Mouse (Mus musculus) neural tube, embryonic 11.5 days (tissue): ENCODE data around the gene Usp21. TPM values are rescaled to one million over a fixed set of nuclear protein-coding genes. Genes with fewer than 3 reads are reported as not detected.
"Not testable (repeated sequence)": the region's sequence is repeated elsewhere in the genome, so short reads cannot be mapped to it uniquely, and the experiment has no call there.

Experiments used
- ATAC-seq: fragments of 200-750 bp; cut with Nextera tagmentation; 2 replicates; pipeline ENCODE4 v1.8.0; 2017; ENCODE audit warnings: moderate number of reproducible peaks, mild to moderate bottlenecking, moderate TSS enrichment, moderate library complexity; ENCODE audit not compliant: insufficient read depth, low FRiP score, low TSS enrichment
- DNase-seq: peaks from one replicate; pipeline ENCODE4 v3.0.0-alpha.2; 2015; ENCODE audit warnings: low spot score
- H3K27ac ChIP-seq: fragments of 300-500 bp; sonication (generic); 2 replicates; pipeline ENCODE4 v1.5.1; 2014; ENCODE audit warnings: low read depth, mild to moderate bottlenecking, low read length
- H3K27me3 ChIP-seq: fragments of 300-500 bp; sonication (generic); 2 replicates; pipeline ENCODE4 v1.6.1; 2014; ENCODE audit warnings: mild to moderate bottlenecking, low read length, mixed read lengths; ENCODE audit not compliant: control insufficient read depth, insufficient read depth
- H3K36me3 ChIP-seq: fragments of 300-500 bp; sonication (generic); 2 replicates; pipeline ENCODE4 v1.6.1; 2014; ENCODE audit warnings: mild to moderate bottlenecking, low read length, moderate library complexity, mixed read lengths; ENCODE audit not compliant: control insufficient read depth, insufficient read depth
- H3K4me1 ChIP-seq: fragments of 300-500 bp; sonication (generic); 2 replicates; pipeline ENCODE4 v1.6.1; 2014; ENCODE audit warnings: low read length, mixed read lengths; ENCODE audit not compliant: control insufficient read depth, insufficient read depth
- H3K4me2 ChIP-seq: fragments of 300-500 bp; sonication (generic); 2 replicates; pipeline ENCODE4 v1.6.1; 2014; ENCODE audit warnings: low read depth, mild to moderate bottlenecking, moderate library complexity
- H3K4me3 ChIP-seq: fragments of 300-500 bp; sonication (generic); 2 replicates; pipeline ENCODE4 v1.5.1; 2014; ENCODE audit warnings: low read depth, low read length
- H3K9ac ChIP-seq: fragments of 300-500 bp; sonication (generic); 2 replicates; pipeline ENCODE4 v1.6.1; 2014; ENCODE audit warnings: mild to moderate bottlenecking, low read length
- H3K9me3 ChIP-seq: fragments of 300-500 bp; sonication (generic); 2 replicates; pipeline ENCODE4 v1.6.1; 2016; ENCODE audit warnings: low read length; ENCODE audit not compliant: control insufficient read depth
- WGBS: fragments of 180-500 bp; shearing (Covaris S2); extraction: QIAGEN DNeasy Blood & Tissue Kit; methylation state at CpG from one replicate; pipeline ENCODE4 v1.1.7; 2014; 5-methylcytosine and 5-hydroxymethylcytosine counted together
- polyA plus RNA-seq: library from polyadenylated mRNA; unstranded; fragments of >200 nt; fragmentation: Nextera tagmentation; extraction: Ambion mirVana; gene quantifications from 2 replicates; pipeline ENCODE4 v1.2.1, GENCODE M21; 2014

The Usp21 gene
- polyA plus RNA-seq, result 90.3 and 104 TPM in 2 replicates

DNA sequence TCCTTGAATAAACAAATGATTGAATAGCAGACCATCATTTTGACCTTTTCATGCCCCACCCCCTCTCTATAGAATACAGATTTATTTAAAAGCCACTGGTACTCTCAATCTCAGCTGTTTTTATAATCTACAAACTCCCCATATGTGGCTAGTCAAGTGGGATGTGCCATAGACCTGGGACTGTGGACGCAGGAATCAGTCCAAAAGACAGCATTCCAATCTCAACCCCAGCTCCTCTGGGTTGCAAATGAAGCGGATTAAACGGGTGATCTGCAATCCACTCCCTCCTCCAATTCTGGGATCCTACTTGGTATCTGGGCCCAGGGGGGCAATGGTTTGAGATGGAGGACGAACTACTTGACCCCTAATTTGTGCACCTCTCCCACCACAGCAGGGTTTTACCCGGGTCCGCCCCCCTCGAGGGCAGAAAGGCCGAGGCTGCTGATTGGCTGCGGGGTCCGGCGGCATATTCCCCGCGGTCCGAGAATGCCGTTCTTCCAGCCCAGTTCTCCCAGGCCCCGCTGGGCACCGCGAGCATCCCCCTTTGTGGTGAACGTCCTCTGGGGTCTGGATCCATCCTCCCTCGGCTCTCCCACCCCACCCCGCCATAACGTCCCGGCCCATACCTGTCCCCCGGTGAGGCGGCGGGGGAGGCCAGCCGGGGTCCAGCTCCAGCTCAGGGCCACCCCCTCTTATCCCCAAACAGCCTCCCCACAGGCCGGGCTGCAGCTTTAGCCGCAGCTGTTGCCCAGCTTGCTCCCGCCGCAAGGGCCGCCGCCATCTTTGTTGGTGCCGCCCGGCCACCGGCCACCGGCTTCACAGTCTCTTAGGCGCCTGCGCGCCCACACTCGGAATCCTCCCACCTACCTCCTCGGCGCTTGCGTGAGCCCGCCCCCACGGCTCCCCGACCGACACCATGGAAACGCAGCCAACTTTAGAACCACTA is at the start of gene Usp21:
Gene Usp21 (minus strand): TSS at position 856 of the 946 bp plus-strand sequence.
- WGBS, result 1% methylated on average over 49 of the region's 49 CpGs
- Histone ChIP-seq H3K27me3 (no peaks in the 10 kb centered on the region), H3K9ac (peak within 1 kb of the TSS; percentile 95), H3K4me1 (peaks cover 4% of the 10 kb centered on the region; the same call in 1 of the 2 replicates), H3K4me2 (peak within 1 kb of the TSS; percentile 68), H3K27ac (peak within 1 kb of the TSS; percentile 92), H3K36me3 (peaks cover 7% of the 10 kb centered on the region), H3K9me3 (no peaks in the 10 kb centered on the region), H3K4me3 (peak within 1 kb of the TSS; percentile 84)
- ATAC-seq (peak; percentile 94), DNase-seq (peak; percentile 93)

DNA sequence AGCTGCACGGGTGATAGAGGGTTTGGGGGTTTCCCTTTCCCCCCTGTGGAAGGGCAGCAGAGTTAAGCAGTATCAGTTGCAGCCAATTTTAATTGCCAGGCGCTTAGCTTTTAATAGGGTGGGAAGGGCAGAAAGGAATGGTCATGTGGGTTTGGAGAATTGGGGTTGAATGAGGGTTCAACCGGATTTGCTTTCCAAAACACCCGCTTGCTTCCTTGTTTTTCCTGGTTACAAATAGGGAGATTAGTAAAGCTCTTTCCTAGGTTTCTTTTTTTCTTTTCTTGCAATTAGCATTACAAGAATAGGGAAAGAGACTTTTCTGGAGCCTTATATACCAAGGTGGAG is 42.4 kb upstream of the Usp21 start:
- WGBS, result 0% methylated on average over 4 of the region's 4 CpGs
- Histone ChIP-seq H3K9ac (peak overlapping the region; percentile 92), H3K4me3 (peak overlapping the region; percentile 75), H3K36me3 (no peaks in the 10 kb centered on the region), H3K27me3 (no peaks in the 10 kb centered on the region), H3K4me2 (peak overlapping the region; percentile 83), H3K9me3 (no peaks in the 10 kb centered on the region), H3K27ac (peak overlapping the region; percentile 96), H3K4me1 (peaks cover 10% of the 10 kb centered on the region)
- ATAC-seq (no peak), DNase-seq (no peak)

GRCm38 (mm10) chr1:171329433-171330215 is 41.8 kb upstream of the Usp21 start:
- Histone ChIP-seq H3K27ac (peak overlapping the region; percentile 96), H3K9me3 (no peaks in the 10 kb centered on the region), H3K4me3 (peak overlapping the region; percentile 75), H3K27me3 (no peaks in the 10 kb centered on the region), H3K36me3 (no peaks in the 10 kb centered on the region), H3K9ac (peak overlapping the region; percentile 92), H3K4me2 (peak overlapping the region; percentile 83), H3K4me1 (peaks cover 10% of the 10 kb centered on the region)
- peak; percentile 89 for ATAC-seq
- peak; percentile 91 for DNase-seq
- WGBS, result 0% methylated on average over 29 of the region's 61 CpGs

- WGBS, result under 1% methylated on average over 46 of the region's 48 CpGs
- peak within 1 kb of the TSS; percentile 83 for H3K4me2 ChIP-seq
- peaks cover 10% of the 10 kb centered on the region for H3K4me1 ChIP-seq
- peak within 1 kb of the TSS; percentile 92 for H3K9ac ChIP-seq
- no peaks in the 10 kb centered on the region for H3K9me3 ChIP-seq
- no peaks in the 10 kb centered on the region for H3K27me3 ChIP-seq
- ATAC-seq, result peak; percentile 93
- DNase-seq, result peak; percentile 92
- peak within 1 kb of the TSS; percentile 96 for H3K27ac ChIP-seq
- peak within 1 kb of the TSS; percentile 75 for H3K4me3 ChIP-seq
- H3K36me3 ChIP-seq, result no peaks in the 10 kb centered on the region
Measured at GRCm38 (mm10) chr1:171328839-171329432, 41.1 kb upstream of the Usp21 start, which contains the start of gene Dedd. Gene Dedd (plus strand): TSS chr1:171329145.

DNA sequence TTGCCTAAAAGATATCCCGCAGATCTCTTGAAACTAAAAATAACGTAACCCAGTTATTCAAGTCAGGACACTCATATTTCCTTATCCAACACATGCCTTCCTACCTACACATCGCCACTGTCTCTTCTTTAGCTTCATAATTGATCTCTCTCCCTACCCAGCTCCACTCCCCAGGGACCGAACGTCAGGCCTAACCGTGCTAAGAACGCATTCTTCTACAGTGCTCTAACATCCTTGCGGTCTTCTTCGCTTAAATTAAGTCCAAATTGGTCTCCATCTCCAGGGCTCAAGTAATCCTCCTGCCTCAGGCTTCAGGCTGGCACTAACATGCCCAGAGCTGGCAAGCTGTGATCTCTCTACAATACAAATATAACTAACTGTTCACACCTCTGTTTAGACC is 40.5 kb upstream of the Usp21 start:
- Histone ChIP-seq H3K9me3 (no peaks in the 10 kb centered on the region), H3K36me3 (no peaks in the 10 kb centered on the region), H3K4me2 (peak overlapping the region; percentile 83), H3K4me3 (peak overlapping the region; percentile 75), H3K27ac (peak overlapping the region; percentile 96; the same call in 1 of the 2 replicates), H3K27me3 (no peaks in the 10 kb centered on the region), H3K4me1 (peaks cover 10% of the 10 kb centered on the region), H3K9ac (peak overlapping the region; percentile 92)
- ATAC-seq (no peak), DNase-seq (peak; percentile 41)
- 44% methylated on average over 9 of the region's 9 CpGs for WGBS

GRCm38 (mm10) chr1:171326588-171326987 is 38.8 kb upstream of the Usp21 start:
- H3K4me2 ChIP-seq, H3K27me3 ChIP-seq, H3K4me3 ChIP-seq, H3K9ac ChIP-seq, DNase-seq, H3K9me3 ChIP-seq, H3K36me3 ChIP-seq, H3K27ac ChIP-seq, ATAC-seq: not testable (repeated sequence)
- H3K4me1 ChIP-seq, result peaks cover 10% of the 10 kb centered on the region
- 87% methylated on average over 4 of the region's 4 CpGs for WGBS

DNA sequence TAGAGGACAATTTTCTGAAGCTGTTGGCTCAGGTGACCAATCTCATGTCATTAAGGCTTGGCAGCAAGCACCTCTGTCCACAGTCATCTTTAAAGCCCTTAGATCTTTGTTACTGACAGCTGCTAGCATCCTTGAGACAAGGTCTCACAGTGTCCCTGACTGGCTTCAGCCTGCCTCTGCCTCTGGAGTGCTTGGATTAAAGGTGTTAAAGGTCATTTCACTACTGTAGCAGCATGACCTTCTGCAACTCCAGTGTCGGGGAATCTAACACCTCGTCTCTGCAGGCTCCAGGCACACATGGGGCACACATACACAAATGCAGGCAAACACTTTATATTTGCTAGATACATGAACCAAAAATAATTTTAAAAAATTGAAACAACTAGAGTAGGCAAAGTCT is 37.8 kb upstream of the Usp21 start:
- H3K4me1 ChIP-seq, result peaks cover 7% of the 10 kb centered on the region
- WGBS, result 85% methylated on average over 2 of the region's 2 CpGs

GRCm38 (mm10) chr1:171322012-171322411 is 34.2 kb upstream of the Usp21 start:
- H3K9me3 ChIP-seq, result no peaks in the 10 kb centered on the region
- H3K36me3 ChIP-seq, result no peaks in the 10 kb centered on the region
- DNase-seq (no peak), ATAC-seq (peak; percentile 41; the same call in 1 of the 2 replicates)
- H3K4me1 ChIP-seq, result no peaks in the 10 kb centered on the region
- H3K4me3 ChIP-seq, result no peak overlapping the region
- no peak overlapping the region for H3K4me2 ChIP-seq
- H3K9ac ChIP-seq, result no peak overlapping the region
- H3K27me3 ChIP-seq, result no peaks in the 10 kb centered on the region
- H3K27ac ChIP-seq, result no peak overlapping the region
- 91% methylated on average over 1 of the region's 1 CpGs for whole genome bisulfite sequencing

More for the DNA sequence above, 37.8 kb upstream of the Usp21 start:
- Histone ChIP-seq H3K4me2 (no peak overlapping the region), H3K36me3 (no peaks in the 10 kb centered on the region), H3K4me3 (no peak overlapping the region), H3K9me3 (no peaks in the 10 kb centered on the region), H3K27me3 (no peaks in the 10 kb centered on the region), H3K9ac (no peak overlapping the region), H3K27ac (no peak overlapping the region)
- no peak for ATAC-seq
- no peak for DNase-seq
